Mouse (Mus musculus) thymus, adult 2 months (tissue): Measurements from ENCODE around the gene Zc3h7b. TPM values are rescaled to one million over a fixed set of nuclear protein-coding genes. Genes with fewer than 3 reads are reported as not detected.
A peak's percentile ranks its signal among the peaks of the same experiment; 100 is the strongest.
"Not testable (repeated sequence)": the region's sequence is repeated elsewhere in the genome, so short reads cannot be mapped to it uniquely, and the experiment has no call there.

Experiments
- DNase-seq: peaks from one replicate; pipeline ENCODE4 v3.0.0; 2021
- H3K27ac ChIP-seq: fragments of 200-500 bp; 2 replicates; pipeline ENCODE4 v1.5.1; 2012; ENCODE audit warnings: low read length, control low read depth; ENCODE audit not compliant: control insufficient read depth, insufficient read depth
- H3K27me3 ChIP-seq: fragments of 200-500 bp; 2 replicates; pipeline ENCODE4 v1.6.1; 2012; ENCODE audit warnings: mild to moderate bottlenecking, low read length, moderate library complexity, mixed read lengths; ENCODE audit not compliant: control insufficient read depth, insufficient read depth
- H3K36me3 ChIP-seq: fragments of 200-500 bp; 2 replicates; pipeline ENCODE4 v1.6.1; 2012; ENCODE audit warnings: mild to moderate bottlenecking, low read length, moderate library complexity; ENCODE audit not compliant: control insufficient read depth, insufficient read depth
- H3K4me1 ChIP-seq: fragments of 200-500 bp; replicated peaks from 2 replicates; pipeline ENCODE4 v1.6.1; 2012; ENCODE audit warnings: low read length; ENCODE audit not compliant: control insufficient read depth, insufficient read depth
- H3K4me3 ChIP-seq: fragments of 200-500 bp; 2 replicates; pipeline ENCODE4 v1.5.1; 2012; ENCODE audit warnings: mild to moderate bottlenecking, low read length, control low read depth, moderate library complexity; ENCODE audit not compliant: control insufficient read depth, insufficient read depth
- CTCF ChIP-seq: fragments of 200-500 bp; IDR thresholded peaks from 2 replicates; pipeline ENCODE4 v1.5.1; 2012; ENCODE audit warnings: mild to moderate bottlenecking, control low read depth, low read length, moderate library complexity, borderline replicate concordance; ENCODE audit not compliant: control insufficient read depth, poor library complexity, insufficient read depth; ENCODE audit errors: extremely low read depth
- POLR2A ChIP-seq: fragments of 200-500 bp; IDR thresholded peaks from 2 replicates; pipeline ENCODE4 v1.6.1; 2012; ENCODE audit warnings: mild to moderate bottlenecking, low read length, control low read depth, moderate library complexity; ENCODE audit not compliant: control insufficient read depth, poor library complexity, insufficient read depth; ENCODE audit errors: extremely low read depth
- WGBS: fragments of 180-500 bp; shearing (Covaris S2); methylation state at CpG from one replicate; pipeline ENCODE4 v1.1.7; 2018; 5-methylcytosine and 5-hydroxymethylcytosine counted together
- polyA plus RNA-seq: library from polyadenylated mRNA; depleted of rRNA; stranded (reverse); fragments of >200 nt; gene quantifications from 2 replicates; pipeline ENCODE4 v1.2.3, GENCODE M21; 2012; rRNA removed

Zc3h7b gene
- polyA plus RNA-seq, result 42.3 and 49.5 TPM in 2 replicates

GRCm38 (mm10) chr15:81744992-81745600 lies at the start of gene Zc3h7b, which contains the start of gene Rangap1:
TSS of gene Zc3h7b (plus strand) at chr15:81745057.
TSS of gene Rangap1 (minus strand) at chr15:81745530.
- H3K4me3 ChIP-seq, result peak within 1 kb of the TSS; percentile 93
- no peak for TF ChIP-seq CTCF
- TF ChIP-seq POLR2A, result no peak
- peaks cover 8% of the 10 kb centered on the region for H3K4me1 ChIP-seq
- peak; percentile 61 for DNase-seq
- WGBS, result under 1% methylated on average over 63 of the region's 65 CpGs
- no peaks in the 10 kb centered on the region for H3K27me3 ChIP-seq
- no peaks in the 10 kb centered on the region for H3K36me3 ChIP-seq
- H3K27ac ChIP-seq, result 0 out of 2 replicates have a peak within 1 kb of the TSS, but pooled peaks have one; percentile 5

DNA sequence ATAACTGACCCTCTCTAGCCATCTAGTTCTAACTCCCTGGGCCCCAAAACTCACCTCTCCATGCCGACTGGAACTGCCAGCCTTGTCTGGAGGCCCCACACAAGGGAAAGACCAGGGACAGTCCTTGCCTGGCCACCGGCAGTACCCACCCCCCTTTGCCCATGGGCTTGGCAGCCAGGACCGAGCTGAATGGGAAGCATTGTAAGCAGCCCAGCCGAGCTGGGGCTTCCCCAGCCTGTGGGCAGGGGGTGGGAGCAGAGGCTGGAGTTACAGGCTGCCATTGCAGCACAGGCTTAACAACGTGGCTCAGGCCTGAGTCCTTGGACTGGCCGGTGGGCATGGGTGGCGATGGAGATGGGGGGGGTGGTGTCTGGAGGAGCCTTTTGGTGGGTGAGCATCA lies 47.7 kb upstream of the Zc3h7b start, which contains the start of gene Chadl:
TSS of gene Chadl (minus strand) at position 113 of the 400 bp plus-strand sequence.
- TF ChIP-seq POLR2A (no peak), CTCF (no peak)
- H3K4me3 ChIP-seq, result no peak within 1 kb of the TSS
- DNase-seq, result no peak
- H3K4me1 ChIP-seq, result peaks cover 10% of the 10 kb centered on the region; the same call in 1 of the 2 replicates
- no peak within 1 kb of the TSS for H3K27ac ChIP-seq
- 88% methylated on average over 7 of the region's 7 CpGs for WGBS
- peaks cover 3% of the 10 kb centered on the region; the same call in 1 of the 2 replicates for H3K27me3 ChIP-seq
- H3K36me3 ChIP-seq, result no peaks in the 10 kb centered on the region

GRCm38 (mm10) chr15:81697847-81698246 lies 47.0 kb upstream of the Zc3h7b start:
- H3K36me3 ChIP-seq, result no peaks in the 10 kb centered on the region
- TF ChIP-seq POLR2A (no peak), CTCF (no peak)
- H3K4me3 ChIP-seq, result no peak overlapping the region
- peak; percentile 23 for DNase-seq
- H3K27me3 ChIP-seq, result peaks cover 3% of the 10 kb centered on the region; the same call in 1 of the 2 replicates
- H3K27ac ChIP-seq, result no peak overlapping the region
- H3K4me1 ChIP-seq, result peaks cover 10% of the 10 kb centered on the region; the same call in 1 of the 2 replicates
- 52% methylated on average over 3 of the region's 3 CpGs for WGBS

DNA sequence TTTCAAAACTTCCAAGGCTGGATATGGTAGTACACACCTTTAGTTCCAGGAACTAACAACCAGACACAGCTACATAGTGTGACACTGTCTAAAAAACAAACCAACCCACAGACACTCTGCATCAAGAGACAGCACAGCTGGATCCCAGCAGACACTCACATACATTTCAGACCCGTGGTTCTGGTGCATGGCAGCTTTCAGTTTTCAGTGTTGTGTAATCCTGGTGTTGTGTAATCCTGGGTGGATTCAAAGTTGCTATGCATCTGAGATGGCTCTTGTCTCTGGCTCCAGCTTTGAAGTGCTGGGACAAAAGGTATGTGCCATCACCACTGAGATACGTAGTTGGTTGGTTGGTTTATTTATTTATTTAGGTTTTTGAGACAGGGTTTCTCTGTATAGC lies 46.3 kb upstream of the Zc3h7b start:
- no peak overlapping the region for H3K4me3 ChIP-seq
- H3K4me1 ChIP-seq, result peaks cover 9% of the 10 kb centered on the region; the same call in 1 of the 2 replicates
- H3K27me3 ChIP-seq, result peaks cover 3% of the 10 kb centered on the region; the same call in 1 of the 2 replicates
- TF ChIP-seq CTCF (no peak), POLR2A (no peak)
- H3K36me3 ChIP-seq, result no peaks in the 10 kb centered on the region
- H3K27ac ChIP-seq, result no peak overlapping the region
- 75% methylated on average over 2 of the region's 2 CpGs for WGBS
- DNase-seq, result no peak

DNA sequence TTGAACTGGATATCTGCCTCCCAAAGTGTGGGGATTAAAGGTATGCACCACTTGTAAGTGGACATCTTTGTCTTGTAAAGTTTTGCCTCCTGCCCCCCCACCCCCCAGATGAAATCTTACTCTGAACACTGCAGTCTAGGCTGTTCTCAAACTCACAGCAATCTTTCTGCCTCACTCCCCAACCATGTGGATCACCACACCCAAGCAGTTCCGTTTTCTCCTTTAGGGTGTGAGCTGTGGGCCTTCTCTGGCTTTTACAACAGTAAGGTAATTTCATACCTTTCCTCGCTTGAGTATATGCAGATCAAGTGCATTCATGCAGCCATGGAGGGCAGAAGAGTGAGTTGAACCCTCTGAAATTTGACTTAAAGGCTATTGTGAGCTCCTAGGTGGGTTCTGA lies 44.7 kb upstream of the Zc3h7b start:
- no peak for DNase-seq
- Histone ChIP-seq H3K4me3 (no peak overlapping the region), H3K36me3 (peaks cover 15% of the 10 kb centered on the region), H3K27me3 (no peaks in the 10 kb centered on the region; the same call in 1 of the 2 replicates), H3K4me1 (no peaks in the 10 kb centered on the region), H3K27ac (no peak overlapping the region)
- no peak for TF ChIP-seq CTCF
- no peak for TF ChIP-seq POLR2A
- 88% methylated on average over 2 of the region's 2 CpGs for WGBS

GRCm38 (mm10) chr15:81700601-81701000 lies 44.3 kb upstream of the Zc3h7b start:
- DNase-seq, result no peak
- TF ChIP-seq POLR2A (no peak), CTCF (no peak)
- H3K27me3 ChIP-seq, result no peaks in the 10 kb centered on the region; the same call in 1 of the 2 replicates
- peaks cover 20% of the 10 kb centered on the region for H3K36me3 ChIP-seq
- WGBS, result 89% methylated on average over 8 of the region's 8 CpGs
- H3K27ac ChIP-seq, result peak overlapping the region; percentile 18; the same call in 1 of the 2 replicates
- H3K4me1 ChIP-seq, result no peaks in the 10 kb centered on the region
- no peak overlapping the region for H3K4me3 ChIP-seq

- H3K36me3 ChIP-seq, result peaks cover 27% of the 10 kb centered on the region
- DNase-seq, H3K27ac ChIP-seq, H3K4me1 ChIP-seq, H3K4me3 ChIP-seq, H3K27me3 ChIP-seq: not testable (repeated sequence)
- WGBS, result 81% methylated on average over 4 of the region's 4 CpGs
These were observed 43.5 kb upstream of the Zc3h7b start for GRCm38 (mm10) chr15:81701350-81701749.
